Mouse (Mus musculus): Measurements from ENCODE around the gene Selenoi. TPM values are rescaled to one million over a fixed set of nuclear protein-coding genes. Genes with fewer than 3 reads are reported as not detected.

The Selenoi gene
- polyA plus RNA-seq, 1 experiment from 2014 or later, result 26.7 TPM

GRCm38 (mm10) chr5:30278952-30279351, 46.6 kb downstream of the Selenoi start:
- ATAC-seq (ENCODE audit: low FRiP score, low TSS enrichment) (peak; percentile 53; the same call in 1 of the 2 replicates), DNase-seq (ENCODE audit: low spot score) (peak; percentile 38)
- no peak overlapping the region for H3K9ac ChIP-seq (ENCODE audit: low read length)
- no peaks in the 10 kb centered on the region for H3K36me3 ChIP-seq (ENCODE audit: control insufficient read depth, insufficient read depth, low read length)
- no peaks in the 10 kb centered on the region for H3K4me1 ChIP-seq (replicated peaks; ENCODE audit: control insufficient read depth, insufficient read depth)
- no peak overlapping the region for H3K4me3 ChIP-seq (ENCODE audit: low read depth, low read length)
- 42% methylated on average over 3 of the region's 3 CpGs for WGBS
- H3K4me2 ChIP-seq (replicated peaks; ENCODE audit: low read depth), result no peak overlapping the region
- H3K27ac ChIP-seq (replicated peaks), result no peak overlapping the region
- no peaks in the 10 kb centered on the region for H3K27me3 ChIP-seq (ENCODE audit: control insufficient read depth, insufficient read depth, low read length)
- H3K9me3 ChIP-seq (ENCODE audit: control insufficient read depth, low read length), result no peaks in the 10 kb centered on the region
- TF ChIP-seq EP300 (optimal IDR thresholded peaks at IDR 0.05) (no peak), CTCF (IDR thresholded peaks at IDR 0.05; ENCODE audit: low read depth) (no peak)

- peak; percentile 85; the same call in 1 of the 2 replicates for ATAC-seq (ENCODE audit: low FRiP score, low TSS enrichment)
- no peaks in the 10 kb centered on the region for H3K36me3 ChIP-seq (ENCODE audit: control insufficient read depth, insufficient read depth, low read length)
- H3K27ac ChIP-seq (replicated peaks), result no peak overlapping the region
- no peak overlapping the region for H3K4me3 ChIP-seq (ENCODE audit: low read depth, low read length)
- no peak overlapping the region for H3K9ac ChIP-seq (ENCODE audit: low read length)
- WGBS, result 61% methylated on average over 4 of the region's 4 CpGs
- H3K27me3 ChIP-seq (ENCODE audit: control insufficient read depth, insufficient read depth, low read length), result no peaks in the 10 kb centered on the region
- H3K4me1 ChIP-seq (replicated peaks; ENCODE audit: control insufficient read depth, insufficient read depth), result no peaks in the 10 kb centered on the region
- no peak for TF ChIP-seq CTCF (IDR thresholded peaks at IDR 0.05; ENCODE audit: low read depth)
- no peak for TF ChIP-seq EP300 (optimal IDR thresholded peaks at IDR 0.05)
- no peak overlapping the region for H3K4me2 ChIP-seq (replicated peaks; ENCODE audit: low read depth)
- no peak for DNase-seq (ENCODE audit: low spot score)
- H3K9me3 ChIP-seq (ENCODE audit: control insufficient read depth, low read length), result no peaks in the 10 kb centered on the region
Observed at GRCm38 (mm10) chr5:30279446-30279845, 47.1 kb downstream of the Selenoi start.

GRCm38 (mm10) chr5:30280864-30281263, 48.5 kb downstream of the Selenoi start:
- no peaks in the 10 kb centered on the region for H3K9me3 ChIP-seq (ENCODE audit: control insufficient read depth, low read length)
- ATAC-seq (ENCODE audit: low FRiP score, low TSS enrichment) (no peak), DNase-seq (ENCODE audit: low spot score) (no peak)
- peak overlapping the region; percentile 28 for H3K4me3 ChIP-seq (ENCODE audit: low read depth, low read length)
- no peak for TF ChIP-seq CTCF (IDR thresholded peaks at IDR 0.05; ENCODE audit: low read depth)
- TF ChIP-seq EP300 (optimal IDR thresholded peaks at IDR 0.05), result no peak
- no peaks in the 10 kb centered on the region for H3K36me3 ChIP-seq (ENCODE audit: control insufficient read depth, insufficient read depth, low read length)
- H3K4me1 ChIP-seq (replicated peaks; ENCODE audit: control insufficient read depth, insufficient read depth), result no peaks in the 10 kb centered on the region
- no peaks in the 10 kb centered on the region for H3K27me3 ChIP-seq (ENCODE audit: control insufficient read depth, insufficient read depth, low read length)
- no peak overlapping the region for H3K9ac ChIP-seq (ENCODE audit: low read length)
- 44% methylated on average over 9 of the region's 9 CpGs for WGBS
- H3K27ac ChIP-seq (replicated peaks), result no peak overlapping the region
- peak overlapping the region; percentile 50 for H3K4me2 ChIP-seq (replicated peaks; ENCODE audit: low read depth)

- TF ChIP-seq CTCF (IDR thresholded peaks at IDR 0.05; ENCODE audit: low read depth), result no peak
- no peak for TF ChIP-seq EP300 (optimal IDR thresholded peaks at IDR 0.05)
- no peak within 1 kb of the TSS for H3K27ac ChIP-seq (replicated peaks)
- H3K4me2 ChIP-seq (replicated peaks; ENCODE audit: low read depth), result peak within 1 kb of the TSS; percentile 50
- H3K27me3 ChIP-seq (ENCODE audit: control insufficient read depth, insufficient read depth, low read length), result no peaks in the 10 kb centered on the region
- H3K4me1 ChIP-seq (replicated peaks; ENCODE audit: control insufficient read depth, insufficient read depth), result no peaks in the 10 kb centered on the region
- DNase-seq (ENCODE audit: low spot score), result peak; percentile 54
- no peaks in the 10 kb centered on the region for H3K36me3 ChIP-seq (ENCODE audit: control insufficient read depth, insufficient read depth, low read length)
- WGBS, result 6% methylated on average over 25 of the region's 26 CpGs
- H3K4me3 ChIP-seq (ENCODE audit: low read depth, low read length), result peak within 1 kb of the TSS; percentile 28
- no peaks in the 10 kb centered on the region for H3K9me3 ChIP-seq (ENCODE audit: control insufficient read depth, low read length)
- ATAC-seq (ENCODE audit: low FRiP score, low TSS enrichment), result 0 out of 2 replicates have a peak, but pooled peaks have one; percentile 40
- peak within 1 kb of the TSS; percentile 27; the same call in 1 of the 2 replicates for H3K9ac ChIP-seq (ENCODE audit: low read length)
Observed at GRCm38 (mm10) chr5:30281291-30281732, 48.9 kb downstream of the Selenoi start, which contains the start of gene Drc1. Gene Drc1 (plus strand): TSS chr5:30281388.

- H3K36me3 ChIP-seq (ENCODE audit: control insufficient read depth, insufficient read depth, low read length), result no peaks in the 10 kb centered on the region
- H3K9me3 ChIP-seq (ENCODE audit: control insufficient read depth, low read length), result no peaks in the 10 kb centered on the region
- ATAC-seq (ENCODE audit: low FRiP score, low TSS enrichment) (peak; percentile 65), DNase-seq (ENCODE audit: low spot score) (no peak)
- H3K4me1 ChIP-seq (replicated peaks; ENCODE audit: control insufficient read depth, insufficient read depth), result no peaks in the 10 kb centered on the region
- no peak overlapping the region for H3K9ac ChIP-seq (ENCODE audit: low read length)
- 52% methylated on average over 10 of the region's 10 CpGs for WGBS
- no peak overlapping the region for H3K4me2 ChIP-seq (replicated peaks; ENCODE audit: low read depth)
- no peak overlapping the region for H3K4me3 ChIP-seq (ENCODE audit: low read depth, low read length)
- H3K27ac ChIP-seq (replicated peaks), result peak overlapping the region; percentile 56
- TF ChIP-seq EP300 (optimal IDR thresholded peaks at IDR 0.05), result no peak
- TF ChIP-seq CTCF (IDR thresholded peaks at IDR 0.05; ENCODE audit: low read depth), result no peak
- H3K27me3 ChIP-seq (ENCODE audit: control insufficient read depth, insufficient read depth, low read length), result no peaks in the 10 kb centered on the region
Observed at GRCm38 (mm10) chr5:30285944-30286799, 53.8 kb downstream of the Selenoi start.
